Mouse (Mus musculus) olfactory bulb, adult 2 months (tissue): ENCODE data around the gene Cd99l2.

Experiments
- CTCF ChIP-seq: fragments of 200-500 bp; IDR thresholded peaks from 2 replicates; pipeline ENCODE4 v1.5.1; 2012; ENCODE audit warnings: low read depth, mild to moderate bottlenecking, low read length, moderate library complexity; ENCODE audit not compliant: insufficient read depth
- POLR2A ChIP-seq: fragments of 200-500 bp; IDR thresholded peaks from 2 replicates; pipeline ENCODE4 v1.6.1; 2012; ENCODE audit warnings: mild to moderate bottlenecking, low read depth, low read length, moderate library complexity; ENCODE audit not compliant: insufficient read depth

GRCm38 (mm10) chrX:71408386-71408785 lies 84.3 kb downstream of the Cd99l2 start:
- TF ChIP-seq POLR2A (no peak), CTCF (no peak)
